Mouse (Mus musculus) G1E-ER4 (cell line): ENCODE results near the gene Grpel1. TPM values are rescaled to one million over a fixed set of nuclear protein-coding genes. Genes with fewer than 3 reads are reported as not detected.

Experiments used
- GATA1 ChIP-seq: IDR thresholded peaks from one replicate; pipeline ENCODE4 v1.8.0; 2012; ENCODE audit warnings: low read length, inconsistent platforms
- polyA plus RNA-seq: library from polyadenylated mRNA; stranded (reverse); fragments of >175 nt; gene quantifications from 2 replicates; pipeline ENCODE4 v1.2.3, GENCODE M21; 2012

The Grpel1 gene
- polyA plus RNA-seq, 1 experiment: 18.1 TPM

DNA sequence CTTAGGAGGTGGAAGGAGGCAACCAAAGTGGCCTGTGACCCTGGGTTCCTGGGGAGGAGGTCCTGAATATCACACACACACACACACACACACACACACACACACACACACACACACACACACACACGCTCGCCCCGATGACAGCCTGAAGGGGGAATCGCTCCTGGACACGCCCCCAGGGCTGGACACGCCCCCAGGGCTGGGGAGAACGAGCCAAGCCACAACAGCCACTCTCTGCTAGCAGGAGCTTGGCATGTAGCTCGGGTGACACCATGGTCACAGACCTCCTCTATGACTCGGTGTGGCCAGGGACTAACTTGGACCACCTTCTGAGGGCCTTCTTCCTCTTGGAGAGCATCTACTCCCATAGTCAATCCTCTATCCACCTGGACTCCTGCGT lies 13.7 kb upstream of the Grpel1 start:
- no peak for TF ChIP-seq GATA1

GRCm38 (mm10) chr5:36451872-36452389 lies 12.9 kb upstream of the Grpel1 start:
- no peak for TF ChIP-seq GATA1

DNA sequence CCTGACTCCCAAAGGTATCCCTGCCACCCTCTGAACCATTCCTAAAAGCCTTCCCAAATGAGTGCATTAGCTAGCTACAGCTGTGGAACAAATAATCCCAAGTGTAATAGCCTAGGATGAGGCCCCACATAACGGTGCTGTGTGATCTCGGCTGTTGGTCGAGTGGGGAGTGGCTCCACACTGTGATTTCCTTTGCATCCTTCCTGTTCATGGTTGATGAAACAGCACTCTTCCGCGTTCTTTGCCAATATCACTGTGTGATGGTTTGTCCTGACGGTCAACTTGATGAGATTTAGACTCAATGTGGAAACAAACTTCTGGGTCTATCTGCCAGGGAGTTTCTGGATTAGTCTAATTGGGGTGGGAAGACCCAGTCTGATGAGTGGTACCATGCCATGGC lies 12.0 kb upstream of the Grpel1 start:
- no peak for TF ChIP-seq GATA1

- no peak for TF ChIP-seq GATA1
Measured at GRCm38 (mm10) chr5:36457706-36458105, 7.1 kb upstream of the Grpel1 start.

- TF ChIP-seq GATA1: no peak
Measured at GRCm38 (mm10) chr5:36458926-36459325, 5.9 kb upstream of the Grpel1 start.

DNA sequence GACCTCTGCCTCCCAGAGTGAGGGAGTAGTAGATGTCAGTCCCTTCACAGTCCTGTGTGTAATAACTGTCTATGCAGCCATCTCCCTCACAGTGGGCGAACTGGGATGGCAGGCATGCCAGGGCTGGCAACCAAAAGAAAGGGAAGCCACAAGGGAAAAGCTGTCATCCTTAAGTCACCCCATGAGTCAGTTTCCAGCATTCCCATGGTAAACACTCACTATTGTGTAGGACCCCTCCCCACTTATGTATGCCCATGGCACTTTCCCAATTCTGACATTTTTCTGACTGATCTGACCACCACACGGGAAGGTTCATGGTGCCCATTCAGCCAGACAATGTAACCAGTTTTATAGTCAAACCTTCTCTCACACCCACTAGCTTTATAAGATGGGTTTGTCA lies 4.1 kb upstream of the Grpel1 start:
- no peak for TF ChIP-seq GATA1

- TF ChIP-seq GATA1: no peak
Measured at GRCm38 (mm10) chr5:36461231-36461630, 3.6 kb upstream of the Grpel1 start.

DNA sequence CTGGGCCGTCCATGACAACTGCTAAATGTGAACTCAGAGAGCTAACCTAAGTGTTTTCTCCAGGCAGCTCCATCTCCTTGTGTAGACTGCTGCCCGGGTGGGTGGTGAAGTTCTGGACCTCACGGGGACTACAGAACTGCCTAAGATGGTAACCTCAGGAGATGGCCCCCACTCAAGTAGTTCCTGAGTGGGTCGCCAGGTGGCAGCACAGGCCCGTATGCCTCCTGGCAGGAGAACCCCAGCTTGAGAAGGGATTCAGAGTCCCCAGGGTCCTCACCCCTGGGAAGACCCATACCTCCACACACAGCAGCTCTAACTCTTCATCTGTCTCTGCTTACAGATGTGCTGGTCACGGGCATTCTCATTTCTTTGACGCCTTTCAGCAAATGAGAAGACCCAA lies 2.0 kb upstream of the Grpel1 start:
- no peak for TF ChIP-seq GATA1

DNA sequence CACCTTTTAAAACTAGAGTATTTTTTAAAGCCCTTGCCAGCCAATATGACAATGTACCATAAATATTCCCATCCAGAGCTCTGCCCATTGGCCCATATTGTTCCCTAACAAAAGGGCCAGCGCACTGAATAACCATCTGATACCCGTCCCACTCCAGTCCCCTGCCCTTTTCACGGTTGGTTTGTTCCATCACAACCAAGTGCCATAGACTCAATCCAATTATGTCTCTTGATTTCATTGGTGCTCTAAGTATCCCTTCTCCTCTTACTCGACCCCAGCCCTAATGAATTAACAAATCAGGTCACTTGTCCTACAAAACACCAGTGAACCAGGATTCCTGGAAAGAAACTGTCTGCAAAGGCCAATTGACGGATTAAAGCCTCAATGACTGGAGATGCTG lies 1.4 kb upstream of the Grpel1 start:
- no peak for TF ChIP-seq GATA1

- no peak for TF ChIP-seq GATA1
Measured at GRCm38 (mm10) chr5:36465889-36466288, 1.1 kb downstream of the Grpel1 start.

- no peak for TF ChIP-seq GATA1
Measured at GRCm38 (mm10) chr5:36471206-36471605, 6.4 kb downstream of the Grpel1 start.

- TF ChIP-seq GATA1: no peak
Measured at GRCm38 (mm10) chr5:36472876-36473655, 8.3 kb downstream of the Grpel1 start.

DNA sequence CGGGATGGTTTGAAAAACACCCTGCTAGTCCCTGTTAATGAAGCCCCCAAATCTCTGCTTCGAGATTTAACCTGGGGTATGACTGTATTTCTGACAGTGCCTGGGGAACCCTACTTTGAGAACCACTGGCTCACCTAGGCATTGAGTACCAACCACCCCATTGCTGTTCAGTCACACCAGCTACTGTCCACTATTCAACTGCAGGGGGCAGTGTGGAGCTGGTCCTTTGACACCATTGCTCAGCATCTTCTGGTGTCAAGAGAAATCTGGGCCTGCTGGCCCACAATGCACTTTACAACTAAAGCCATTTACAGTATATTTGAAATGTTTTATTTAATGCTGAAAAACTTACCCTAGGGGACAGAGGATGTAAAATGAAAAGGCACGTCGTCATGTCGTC lies 9.5 kb downstream of the Grpel1 start:
- TF ChIP-seq GATA1: no peak

GRCm38 (mm10) chr5:36477486-36477885 lies 12.7 kb downstream of the Grpel1 start:
- TF ChIP-seq GATA1: no peak

DNA sequence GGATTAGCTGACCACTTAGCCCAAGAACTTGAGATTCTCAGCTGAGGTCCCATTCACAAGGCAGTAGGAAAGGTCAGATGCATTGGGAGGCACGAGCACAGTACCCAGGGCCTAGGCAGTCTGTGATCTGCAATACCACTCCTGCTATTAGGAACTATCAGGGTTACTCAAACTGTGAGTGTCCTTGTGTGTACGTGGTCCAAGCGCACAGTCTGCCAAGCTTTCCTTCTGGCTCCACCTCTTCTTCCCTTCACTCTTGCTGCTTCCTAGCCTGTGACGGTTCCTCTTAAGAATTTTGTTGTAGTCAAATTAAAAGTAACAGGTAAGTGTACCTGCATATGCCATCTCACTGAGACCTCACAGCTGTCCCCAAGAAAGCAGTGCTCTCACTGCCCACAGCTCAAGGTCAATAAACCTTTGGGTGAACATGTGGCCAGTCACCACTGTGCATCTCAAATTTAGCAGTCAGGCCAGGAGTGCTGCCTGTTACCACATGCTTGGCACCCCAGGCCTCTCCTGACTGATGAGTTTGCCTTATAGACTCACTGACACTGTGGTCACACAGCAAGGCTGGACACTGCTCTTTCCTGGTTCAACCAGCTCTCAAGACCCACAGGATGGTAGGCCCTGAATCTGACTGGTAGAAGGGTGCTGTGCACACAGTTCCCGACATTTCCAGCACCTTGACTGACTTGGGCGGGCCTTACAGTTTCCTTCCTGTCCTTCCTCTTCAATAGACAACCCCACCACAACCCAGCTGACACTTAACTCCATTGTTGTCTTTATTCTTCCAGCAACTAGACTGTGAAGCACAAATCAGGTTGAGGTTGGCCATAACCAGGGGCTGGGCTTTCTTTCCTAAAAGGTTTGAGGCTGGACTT lies 14.0 kb downstream of the Grpel1 start:
- TF ChIP-seq GATA1: no peak

DNA sequence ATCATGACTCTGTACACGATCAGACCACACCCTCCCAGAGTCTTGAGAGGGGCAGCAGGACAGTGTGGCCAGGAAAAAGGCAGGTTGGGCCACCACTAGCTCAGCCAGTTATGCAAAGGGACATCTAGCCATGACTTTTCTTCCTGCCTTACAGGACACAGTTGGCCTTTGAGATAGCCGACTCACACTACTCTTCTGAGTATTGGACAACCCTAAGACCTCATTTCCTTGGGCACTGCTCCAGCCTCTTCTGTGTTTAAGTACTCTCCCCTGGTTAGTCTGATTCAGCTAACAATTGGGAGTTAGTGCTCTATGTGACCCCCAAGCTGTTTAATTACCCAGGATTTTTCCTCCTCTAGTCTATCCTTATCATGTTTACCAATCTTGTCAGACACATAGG lies 14.9 kb downstream of the Grpel1 start:
- no peak for TF ChIP-seq GATA1
